Mouse (Mus musculus) common myeloid progenitor, adult 5-6 weeks (primary cell): Measurements from ENCODE around the gene Me3. TPM values are rescaled to one million over a fixed set of nuclear protein-coding genes. Genes with fewer than 3 reads are reported as not detected.
A peak's percentile ranks its signal among the peaks of the same experiment; 100 is the strongest.

ENCODE experiments used
- ATAC-seq: replicated peaks from 2 replicates; pipeline ENCODE4 v1.8.0; 2016; ENCODE audit warnings: low read depth, mild to moderate bottlenecking, moderate TSS enrichment, inconsistent platforms; ENCODE audit not compliant: poor library complexity, severe bottlenecking
- total RNA-seq: library from RNA; stranded (forward); fragments of 200-1000, 187-1606 nt; gene quantifications from 2 replicates; pipeline ENCODE4 v1.2.3, GENCODE M21; 2017

Gene Me3
- total RNA-seq, 1 experiment from 2014 or later = not detected

DNA sequence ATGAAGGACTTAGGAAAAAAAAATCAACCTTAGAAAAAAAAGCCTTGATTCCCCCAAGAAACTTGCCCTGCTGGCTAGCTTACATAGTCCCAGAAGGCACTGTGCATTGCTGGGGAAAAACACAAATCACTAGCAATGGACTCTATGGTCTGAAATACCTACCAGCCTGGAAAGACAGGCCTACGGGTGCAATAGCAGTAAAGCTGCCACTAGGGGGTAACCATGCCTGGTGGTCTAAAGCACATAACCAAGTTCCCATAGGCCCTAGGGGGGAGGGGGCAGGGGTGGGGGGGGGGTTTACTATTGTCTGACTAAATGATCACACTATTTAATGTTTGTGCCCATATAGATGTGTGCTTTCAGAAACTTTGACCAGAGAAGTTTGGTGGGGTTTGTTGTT, 232.6 kb downstream of the Me3 start:
- no peak for ATAC-seq

DNA sequence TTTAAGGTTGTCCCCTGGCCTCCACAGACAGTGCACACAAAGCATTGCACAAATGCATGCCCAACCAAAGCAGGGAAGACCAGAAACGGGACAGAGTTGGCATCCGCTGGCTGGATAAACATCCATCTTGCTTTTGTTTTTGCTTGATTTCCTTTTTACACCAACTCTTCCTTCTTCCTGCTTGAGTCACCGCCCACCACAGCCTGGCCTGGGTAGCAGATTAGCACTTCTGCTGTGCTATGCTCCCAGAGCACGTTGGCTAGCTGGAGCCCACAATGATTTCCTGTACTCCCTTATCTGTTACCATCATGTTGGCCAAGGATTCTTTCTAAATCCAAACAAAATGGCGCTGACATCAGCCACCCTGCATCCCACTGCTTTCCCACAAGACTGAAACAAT, 235.0 kb downstream of the Me3 start:
- ATAC-seq = 0 out of 2 replicates have a peak, but pooled peaks have one; percentile 25

GRCm38 (mm10) chr7:89879686-89880085, 247.5 kb downstream of the Me3 start:
- ATAC-seq = no peak

GRCm38 (mm10) chr7:89884551-89884950, 252.4 kb downstream of the Me3 start:
- ATAC-seq = no peak

GRCm38 (mm10) chr7:89891412-89891811, 259.2 kb downstream of the Me3 start:
- no peak for ATAC-seq

GRCm38 (mm10) chr7:89891856-89892255, 259.7 kb downstream of the Me3 start:
- ATAC-seq = no peak

GRCm38 (mm10) chr7:89903007-89903406, 270.8 kb downstream of the Me3 start:
- ATAC-seq = no peak

DNA sequence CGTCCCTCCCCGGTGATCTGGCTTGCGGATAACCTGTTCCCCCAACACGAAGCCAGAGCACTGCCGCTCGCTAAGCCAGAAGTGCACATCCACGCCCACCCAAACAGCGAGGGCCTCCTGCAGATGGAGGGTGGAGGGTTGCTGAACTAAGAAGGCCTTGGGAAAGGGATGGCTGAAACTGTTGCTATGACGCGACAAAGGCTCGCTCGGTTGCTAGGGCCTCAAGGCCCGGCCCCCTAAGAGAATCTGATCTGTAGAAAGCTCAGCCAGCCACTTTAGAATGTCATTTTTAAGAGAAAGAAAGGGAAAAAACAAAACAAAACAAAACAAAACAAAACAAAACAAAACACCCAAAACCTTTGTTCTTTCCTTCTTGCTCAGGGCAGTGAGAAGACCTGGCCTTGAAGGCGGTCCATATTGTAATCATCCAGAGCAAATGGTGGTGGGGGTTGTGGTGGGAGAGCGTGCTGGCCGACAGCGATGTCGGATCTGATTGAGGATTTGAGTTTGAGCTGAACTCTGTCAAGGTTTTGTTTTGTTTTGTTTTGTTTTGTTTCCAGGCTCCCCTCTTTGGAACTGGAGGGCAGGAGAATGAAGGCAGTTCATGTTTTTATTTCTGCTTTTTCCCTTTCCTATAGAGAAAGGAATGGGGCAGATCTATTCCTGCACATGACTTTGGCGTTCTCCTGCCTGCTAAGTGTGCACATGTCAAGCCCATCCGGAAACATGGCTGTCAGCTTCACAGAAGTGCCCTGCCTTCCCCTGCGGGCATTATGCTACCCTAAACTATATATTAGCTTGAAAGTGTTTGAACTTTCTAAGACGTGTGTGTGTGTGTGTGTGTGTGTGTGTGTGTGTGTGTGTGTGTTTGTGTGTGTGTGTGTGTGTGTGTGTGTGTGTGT, 271.5 kb downstream of the Me3 start, which contains the start of gene Ccdc81:
Ccdc81 (minus strand) TSS at position 188 of the 902 bp plus-strand sequence.
- no peak; the same call in 1 of the 2 replicates for ATAC-seq

Other genes with a start within 250 kb of the Me3 start
- gene Tmem135, start 228.2 kb upstream of the Me3 start, total RNA-seq = 20.3 and 22.3 TPM in 2 replicates
- 0.50 and 0.58 TPM in 2 replicates for gene Fzd4, start 228.0 kb upstream of the Me3 start, total RNA-seq
- not detected in 2 replicates for gene Prss23, start 105.2 kb upstream of the Me3 start, total RNA-seq